Mouse (Mus musculus): ENCODE measurements around the gene Sco1.

The Sco1 gene

GRCm38 (mm10) chr11:67030904-67031602 lies 21.4 kb upstream of the Sco1 start:
- H3K27me3 ChIP-seq (ENCODE audit: control insufficient read depth, insufficient read depth, low read length, poor library complexity, severe bottlenecking): no peaks in the 10 kb centered on the region
- no peak for DNase-seq (ENCODE audit: low read depth, low spot score)
- no peaks in the 10 kb centered on the region for H3K36me3 ChIP-seq (ENCODE audit: control insufficient read depth, insufficient read depth, low read length, poor library complexity, severe bottlenecking)

- Histone ChIP-seq H3K36me3 (ENCODE audit: control insufficient read depth, insufficient read depth, low read length, poor library complexity, severe bottlenecking) (no peaks in the 10 kb centered on the region), H3K27me3 (ENCODE audit: control insufficient read depth, insufficient read depth, low read length, poor library complexity, severe bottlenecking) (no peaks in the 10 kb centered on the region)
- DNase-seq (ENCODE audit: low read depth, low spot score): no peak
Observed at GRCm38 (mm10) chr11:67031603-67031915, 20.9 kb upstream of the Sco1 start.

- no peak for DNase-seq (ENCODE audit: low read depth, low spot score)
- no peaks in the 10 kb centered on the region for H3K27me3 ChIP-seq (ENCODE audit: control insufficient read depth, insufficient read depth, low read length, poor library complexity, severe bottlenecking)
- H3K36me3 ChIP-seq (ENCODE audit: control insufficient read depth, insufficient read depth, low read length, poor library complexity, severe bottlenecking): 0 out of 2 replicates have a peak, but pooled peaks cover 4% of the 10 kb centered on the region
Observed at GRCm38 (mm10) chr11:67034775-67035485, 17.5 kb upstream of the Sco1 start.

- no peak for DNase-seq (ENCODE audit: low read depth, low spot score)
- H3K27me3 ChIP-seq (ENCODE audit: control insufficient read depth, insufficient read depth, low read length, poor library complexity, severe bottlenecking): no peaks in the 10 kb centered on the region
- H3K36me3 ChIP-seq (ENCODE audit: control insufficient read depth, insufficient read depth, low read length, poor library complexity, severe bottlenecking): peaks cover 10% of the 10 kb centered on the region
Observed at GRCm38 (mm10) chr11:67036229-67036628, 16.2 kb upstream of the Sco1 start.

- DNase-seq (ENCODE audit: low read depth, low spot score): no peak
- Histone ChIP-seq H3K27me3 (ENCODE audit: control insufficient read depth, insufficient read depth, low read length, poor library complexity, severe bottlenecking) (no peaks in the 10 kb centered on the region), H3K36me3 (ENCODE audit: control insufficient read depth, insufficient read depth, low read length, poor library complexity, severe bottlenecking) (peaks cover 15% of the 10 kb centered on the region)
Observed at GRCm38 (mm10) chr11:67036892-67037291, 15.6 kb upstream of the Sco1 start.

GRCm38 (mm10) chr11:67039799-67040198 lies 12.7 kb upstream of the Sco1 start:
- Histone ChIP-seq H3K36me3 (ENCODE audit: control insufficient read depth, insufficient read depth, low read length, poor library complexity, severe bottlenecking) (peaks cover 15% of the 10 kb centered on the region), H3K27me3 (ENCODE audit: control insufficient read depth, insufficient read depth, low read length, poor library complexity, severe bottlenecking) (no peaks in the 10 kb centered on the region)
- DNase-seq (ENCODE audit: low read depth, low spot score): no peak

- no peak for DNase-seq (ENCODE audit: low read depth, low spot score)
- Histone ChIP-seq H3K36me3 (ENCODE audit: control insufficient read depth, insufficient read depth, low read length, poor library complexity, severe bottlenecking) (peaks cover 16% of the 10 kb centered on the region), H3K27me3 (ENCODE audit: control insufficient read depth, insufficient read depth, low read length, poor library complexity, severe bottlenecking) (no peaks in the 10 kb centered on the region)
Observed at GRCm38 (mm10) chr11:67040483-67040882, 12.0 kb upstream of the Sco1 start.

- H3K27me3 ChIP-seq (ENCODE audit: control insufficient read depth, insufficient read depth, low read length, poor library complexity, severe bottlenecking): no peaks in the 10 kb centered on the region
- DNase-seq (ENCODE audit: low read depth, low spot score): no peak
- H3K36me3 ChIP-seq (ENCODE audit: control insufficient read depth, insufficient read depth, low read length, poor library complexity, severe bottlenecking): peaks cover 13% of the 10 kb centered on the region
Observed at GRCm38 (mm10) chr11:67043007-67043406, 9.5 kb upstream of the Sco1 start.

- Histone ChIP-seq H3K27me3 (ENCODE audit: control insufficient read depth, insufficient read depth, low read length, poor library complexity, severe bottlenecking) (no peaks in the 10 kb centered on the region), H3K36me3 (ENCODE audit: control insufficient read depth, insufficient read depth, low read length, poor library complexity, severe bottlenecking) (peaks cover 13% of the 10 kb centered on the region)
- DNase-seq (ENCODE audit: low read depth, low spot score): no peak
Observed at GRCm38 (mm10) chr11:67044959-67045358, 7.5 kb upstream of the Sco1 start.

GRCm38 (mm10) chr11:67047199-67047598 lies 5.3 kb upstream of the Sco1 start:
- H3K36me3 ChIP-seq (ENCODE audit: control insufficient read depth, insufficient read depth, low read length, poor library complexity, severe bottlenecking): peaks cover 2% of the 10 kb centered on the region; the same call in 1 of the 2 replicates
- H3K27me3 ChIP-seq (ENCODE audit: control insufficient read depth, insufficient read depth, low read length, poor library complexity, severe bottlenecking): no peaks in the 10 kb centered on the region
- no peak for DNase-seq (ENCODE audit: low read depth, low spot score)

- no peak for DNase-seq (ENCODE audit: low read depth, low spot score)
Observed at GRCm38 (mm10) chr11:67048496-67048895, 4.0 kb upstream of the Sco1 start.

GRCm38 (mm10) chr11:67049256-67049655 lies 3.2 kb upstream of the Sco1 start:
- no peaks in the 10 kb centered on the region for H3K27me3 ChIP-seq (ENCODE audit: control insufficient read depth, insufficient read depth, low read length, poor library complexity, severe bottlenecking)
- H3K36me3 ChIP-seq (ENCODE audit: control insufficient read depth, insufficient read depth, low read length, poor library complexity, severe bottlenecking): peaks cover 2% of the 10 kb centered on the region; the same call in 1 of the 2 replicates
- DNase-seq (ENCODE audit: low read depth, low spot score): peak; percentile 11

More at GRCm38 (mm10) chr11:67048496-67048895, 4.0 kb upstream of the Sco1 start:
- Histone ChIP-seq H3K36me3 (ENCODE audit: control insufficient read depth, insufficient read depth, low read length, poor library complexity, severe bottlenecking) (peaks cover 2% of the 10 kb centered on the region; the same call in 1 of the 2 replicates), H3K27me3 (ENCODE audit: control insufficient read depth, insufficient read depth, low read length, poor library complexity, severe bottlenecking) (no peaks in the 10 kb centered on the region)

GRCm38 (mm10) chr11:67051676-67052320 lies 672 bp upstream of the Sco1 start:
- H3K27me3 ChIP-seq (ENCODE audit: control insufficient read depth, insufficient read depth, low read length, poor library complexity, severe bottlenecking): no peaks in the 10 kb centered on the region
- peak; percentile 2 for DNase-seq (ENCODE audit: low read depth, low spot score)
- peaks cover 6% of the 10 kb centered on the region for H3K36me3 ChIP-seq (ENCODE audit: control insufficient read depth, insufficient read depth, low read length, poor library complexity, severe bottlenecking)

GRCm38 (mm10) chr11:67054754-67055365 lies 2.4 kb downstream of the Sco1 start:
- Histone ChIP-seq H3K27me3 (ENCODE audit: control insufficient read depth, insufficient read depth, low read length, poor library complexity, severe bottlenecking) (no peaks in the 10 kb centered on the region), H3K36me3 (ENCODE audit: control insufficient read depth, insufficient read depth, low read length, poor library complexity, severe bottlenecking) (peaks cover 14% of the 10 kb centered on the region; the same call in 1 of the 2 replicates)
- no peak for DNase-seq (ENCODE audit: low read depth, low spot score)

GRCm38 (mm10) chr11:67061311-67061710 lies 8.8 kb downstream of the Sco1 start:
- no peaks in the 10 kb centered on the region for H3K27me3 ChIP-seq (ENCODE audit: control insufficient read depth, insufficient read depth, low read length, poor library complexity, severe bottlenecking)

More at GRCm38 (mm10) chr11:67061311-67061710, 8.8 kb downstream of the Sco1 start:
- no peak for DNase-seq (ENCODE audit: low read depth, low spot score)
- H3K36me3 ChIP-seq (ENCODE audit: control insufficient read depth, insufficient read depth, low read length, poor library complexity, severe bottlenecking): peaks cover 22% of the 10 kb centered on the region

All from splenic B cell, adult 2 months (primary cell).